Mouse (Mus musculus) heart, adult 2 months (tissue): ENCODE results near the gene Hif1an.

Experiments
- CTCF ChIP-seq: fragments of 200-600 bp; IDR thresholded peaks from 2 replicates; pipeline ENCODE4 v1.8.1; 2022; ENCODE audit warnings: antibody characterized with exemption, mild to moderate bottlenecking, moderate library complexity
- EP300 ChIP-seq: fragments of 200-500 bp; IDR thresholded peaks from 2 replicates; pipeline ENCODE4 v1.6.1; 2011; ENCODE audit warnings: low read depth, low read length, control low read depth; ENCODE audit not compliant: insufficient read depth

DNA sequence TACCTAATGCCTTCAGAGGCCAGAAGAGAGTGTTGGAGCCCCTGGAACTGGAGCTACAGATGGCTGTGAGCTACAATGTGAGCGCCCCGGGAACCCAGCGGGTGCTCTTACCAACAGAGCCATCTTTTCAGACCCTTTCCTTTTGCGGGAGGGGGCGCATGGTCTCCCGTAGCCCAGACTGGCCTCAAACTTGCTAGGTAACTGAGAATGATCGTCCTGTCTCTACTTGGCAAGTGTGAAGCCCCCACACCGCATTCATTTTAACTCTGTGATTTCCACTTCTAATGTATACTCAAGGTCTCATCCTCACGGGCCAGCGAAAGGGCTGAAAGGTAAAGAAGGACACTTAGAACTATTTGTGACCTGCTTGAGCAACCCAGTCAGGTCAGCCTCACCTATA is 18.3 kb upstream of the Hif1an start:
- TF ChIP-seq CTCF: no peak
- TF ChIP-seq EP300: no peak
